Mouse (Mus musculus) layer of hippocampus, postnatal 14 days (tissue): ENCODE results near the gene Ado. TPM values are rescaled to one million over a fixed set of nuclear protein-coding genes. Genes with fewer than 3 reads are reported as not detected.

Source experiments
- DNase-seq, 2 experiments: peaks; one replicate each; pipeline ENCODE4 v3.0.0; 2021 to 2022; ENCODE audit warnings: low spot score in 2 of 2, mixed read lengths in 1 of 2
- total RNA-seq, 2 experiments: library from RNA; stranded (reverse); gene quantifications; 2 replicates each; pipeline ENCODE4 v1.2.3; 2021

Ado gene
- total RNA-seq, 2 experiments from 2014 or later: 38.0 to 40.9 TPM

DNA sequence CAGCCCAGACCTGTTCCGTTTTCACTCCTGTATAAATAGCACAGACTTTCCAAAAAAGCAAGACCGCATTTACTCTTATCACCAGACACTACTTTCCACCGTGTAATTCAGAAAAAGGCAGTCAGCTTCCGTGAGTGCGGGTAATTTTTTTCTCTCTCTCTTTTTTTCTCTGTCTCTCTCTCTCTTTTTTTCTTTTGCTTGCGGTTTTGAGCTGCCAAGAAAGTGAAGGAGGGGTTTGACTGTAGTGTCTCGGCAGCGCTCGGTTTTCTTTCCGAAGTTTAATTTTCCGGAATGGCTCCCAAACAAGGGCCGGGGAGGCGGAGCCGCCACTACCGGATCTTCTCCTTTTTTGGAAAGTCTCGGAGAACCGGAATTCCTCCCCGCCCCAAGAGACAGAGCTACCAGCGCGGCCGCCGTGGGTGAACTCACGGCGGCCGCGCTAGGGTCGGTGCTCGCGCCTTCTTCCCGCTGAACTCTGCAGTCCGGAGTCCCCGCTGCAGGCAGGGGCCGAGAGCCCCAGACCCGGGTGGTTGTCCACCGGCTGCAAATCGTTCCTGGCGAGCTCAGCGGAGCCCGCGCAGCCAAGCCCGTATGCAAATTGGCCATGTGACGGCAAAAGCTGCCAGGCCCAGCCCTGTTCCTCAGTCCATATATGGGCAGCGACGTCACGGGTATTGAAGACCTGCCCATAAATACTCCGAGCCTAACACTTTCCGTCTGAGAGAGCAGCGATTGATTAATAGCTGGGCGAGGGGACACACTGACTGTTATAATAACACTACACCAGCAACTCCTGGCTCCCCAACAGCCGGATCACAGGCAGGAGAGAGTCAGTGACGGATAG lies 11.4 kb downstream of the Ado start:
- DNase-seq: peak; percentile 90 to 91

DNA sequence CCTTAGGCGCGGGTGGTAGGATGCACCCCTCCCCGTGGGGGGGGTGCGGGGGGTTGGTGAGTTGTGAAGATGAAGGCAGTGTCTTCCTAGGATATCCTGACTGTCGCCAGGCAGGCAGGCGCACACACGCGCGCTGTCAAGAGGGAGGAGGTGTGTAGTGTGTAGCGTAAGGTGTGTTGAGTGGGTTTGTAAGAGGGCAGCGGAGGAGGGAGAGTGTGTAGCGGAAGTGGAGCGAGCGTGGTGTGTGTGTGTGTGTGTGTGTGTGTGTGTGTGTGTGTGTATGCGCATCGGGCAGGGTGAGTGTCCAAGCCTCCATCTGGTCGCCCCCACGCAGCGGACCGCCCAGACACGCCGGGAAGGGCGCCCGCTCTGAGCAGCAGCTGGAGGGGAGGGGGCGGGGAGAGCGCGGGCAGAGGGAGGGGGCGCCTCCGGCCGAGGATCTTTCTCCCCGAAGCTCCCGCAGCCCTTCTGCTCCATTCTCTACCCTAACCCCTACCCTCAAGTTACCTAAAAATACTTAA lies 12.1 kb downstream of the Ado start:
- no peak for DNase-seq

DNA sequence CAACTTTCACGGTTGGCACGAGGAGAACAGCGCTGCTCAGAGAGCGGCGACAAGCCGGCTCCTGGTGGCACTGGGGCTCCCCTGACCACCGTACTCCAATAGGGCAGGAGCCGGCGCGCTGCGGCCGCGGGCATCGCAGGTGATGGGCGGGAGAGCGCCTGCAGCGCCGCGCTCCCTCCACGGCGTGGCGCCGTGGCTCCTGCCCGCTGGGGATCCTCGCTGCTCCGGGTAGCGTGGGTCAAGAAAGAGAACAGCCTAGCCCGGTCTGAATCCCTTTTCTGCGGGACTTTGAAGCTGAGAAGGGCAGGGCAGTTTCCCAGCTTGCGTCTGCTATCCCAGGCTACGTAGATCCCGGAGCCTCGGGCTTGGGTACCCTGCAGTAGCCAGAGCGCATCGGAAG lies 12.8 kb downstream of the Ado start:
- peak in 1 of 2 experiments; percentile 62 for DNase-seq

DNA sequence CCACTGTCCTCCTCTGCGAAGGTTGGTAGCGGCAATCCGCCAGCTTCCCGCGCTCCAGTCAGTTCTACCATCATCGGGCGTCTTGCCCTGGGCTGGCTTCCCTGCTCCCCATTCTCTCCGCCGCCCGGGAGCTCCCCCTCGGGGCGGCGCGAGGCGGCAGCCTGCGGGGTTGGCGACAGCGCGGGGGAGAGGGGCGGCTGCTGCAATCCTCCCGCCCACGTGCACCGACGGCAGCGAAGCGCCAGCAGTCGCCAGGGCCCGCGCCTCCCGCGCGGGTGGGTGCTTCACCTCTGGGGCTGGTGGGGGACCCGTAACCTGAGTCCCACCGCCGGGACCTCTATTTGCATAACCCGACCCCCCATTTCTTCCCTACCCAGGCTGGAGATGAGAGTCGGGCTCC lies 13.5 kb downstream of the Ado start, which contains the start of gene Egr2:
Gene Egr2, plus strand, starts transcription at position 220 of the 400 bp plus-strand sequence.
- no peak for DNase-seq

DNA sequence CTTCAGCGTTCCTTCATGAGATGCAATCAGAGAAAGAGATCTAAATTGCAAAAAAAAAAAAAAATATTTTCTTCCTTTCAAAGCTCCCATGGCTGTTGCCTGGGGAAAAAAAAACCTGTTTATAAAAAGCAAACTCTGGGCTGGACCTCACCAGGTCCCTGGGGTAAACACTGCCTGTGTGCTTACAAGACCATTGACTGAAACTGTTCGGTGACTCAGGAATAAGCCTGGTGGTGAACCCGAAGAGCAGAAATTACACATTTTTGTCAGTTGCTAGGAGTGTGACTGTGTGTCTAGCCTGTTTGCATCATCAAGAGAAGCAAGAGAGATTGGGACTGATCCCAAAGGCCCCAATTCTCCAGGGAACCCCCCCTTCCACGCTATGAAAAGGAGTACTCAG lies 19.0 kb downstream of the Ado start:
- no peak for DNase-seq

DNA sequence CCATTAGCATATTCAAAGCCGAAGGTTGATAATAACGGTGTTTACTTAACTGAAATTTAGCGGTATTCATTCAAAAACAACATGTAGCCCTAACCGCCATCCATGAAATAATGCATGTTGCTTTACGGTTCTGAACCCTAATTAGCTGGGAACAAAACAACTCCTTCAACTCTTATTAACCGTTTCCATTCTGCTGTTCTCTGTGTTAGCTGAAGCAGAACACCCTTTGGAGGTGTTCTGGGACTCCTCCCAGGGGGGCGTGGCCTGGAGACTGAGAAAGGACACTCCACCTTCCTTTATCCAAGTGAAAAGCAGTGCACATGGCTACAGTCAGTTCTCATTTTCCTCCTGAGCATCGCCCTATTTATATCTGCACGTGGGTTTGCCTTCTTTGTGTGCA lies 22.3 kb downstream of the Ado start:
- no peak for DNase-seq

DNA sequence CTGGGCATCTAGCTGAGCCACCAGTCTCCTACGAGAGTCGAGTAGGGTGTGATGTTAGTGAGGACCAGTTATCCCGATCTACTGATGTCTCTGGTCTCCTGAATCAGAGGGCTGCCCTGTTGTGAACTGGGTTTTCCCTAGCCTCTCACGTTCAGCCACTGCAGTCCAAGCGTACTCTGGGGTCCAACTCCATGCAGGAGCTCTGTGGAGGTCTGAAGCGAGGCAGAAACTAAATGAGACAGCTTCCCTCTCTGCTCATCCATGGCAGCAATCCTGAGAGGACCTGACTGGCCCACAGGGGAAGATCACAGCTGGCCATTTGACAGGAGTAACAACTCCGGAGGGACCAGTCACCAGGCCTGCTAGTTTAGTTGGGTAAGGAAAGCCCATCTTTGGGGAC lies 24.1 kb downstream of the Ado start:
- no peak for DNase-seq

DNA sequence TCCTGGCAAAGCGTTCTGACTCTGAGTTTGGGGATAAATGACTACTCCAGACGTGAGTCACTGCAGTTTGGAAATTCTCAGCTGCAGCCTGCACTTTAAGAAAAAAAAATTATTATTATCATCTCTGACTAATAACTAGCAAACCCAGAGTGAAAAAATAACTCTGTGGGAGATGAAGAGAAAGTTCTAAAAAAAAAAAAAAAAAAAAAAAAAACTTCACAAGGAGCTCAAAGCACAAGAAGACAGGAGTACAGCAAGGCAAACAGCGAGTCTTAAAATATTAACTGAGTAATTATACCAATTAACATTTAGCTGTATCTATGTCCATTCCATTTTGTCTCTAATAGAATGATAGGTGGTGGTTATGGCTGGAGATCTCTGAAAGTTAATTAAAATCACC lies 24.6 kb downstream of the Ado start:
- DNase-seq: no peak

DNA sequence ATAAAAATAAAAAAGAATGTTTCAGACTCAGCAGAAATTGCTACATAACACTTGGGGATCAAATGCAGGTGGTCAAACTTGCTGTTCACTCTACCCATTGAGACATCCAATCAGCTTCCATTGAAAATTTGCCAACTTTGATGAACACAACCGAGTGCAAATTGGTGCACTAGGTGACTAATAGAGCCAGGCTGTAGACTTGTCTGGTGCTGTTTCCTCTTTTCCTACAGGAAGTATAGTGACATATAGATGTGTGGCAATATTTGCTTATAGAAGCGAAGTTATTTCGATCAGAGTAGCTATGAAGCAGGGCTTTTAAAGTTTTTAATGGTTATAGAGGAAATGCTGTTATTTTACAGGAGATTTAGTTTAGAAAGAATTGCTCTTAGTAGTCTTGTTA lies 30.0 kb downstream of the Ado start:
- no peak for DNase-seq

DNA sequence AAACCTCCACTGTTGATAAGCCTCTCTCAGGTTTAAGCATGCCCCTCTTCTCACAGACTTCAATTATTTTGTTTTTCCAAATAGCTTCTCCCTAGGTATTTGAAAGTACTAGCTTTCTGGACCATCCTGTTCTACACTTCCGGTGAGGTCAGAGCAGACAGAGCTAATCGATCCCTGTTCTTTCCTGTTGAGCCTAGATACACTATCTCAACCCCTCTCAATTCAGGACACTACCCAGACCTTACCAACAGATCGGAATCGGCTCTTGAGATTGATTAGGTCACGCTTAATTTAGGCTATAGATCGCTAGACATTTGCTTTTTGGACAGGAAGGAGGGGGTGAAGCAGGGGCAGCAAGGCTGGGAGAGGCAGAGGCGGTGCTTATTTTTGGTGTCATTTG lies 35.9 kb downstream of the Ado start:
- DNase-seq: no peak

DNA sequence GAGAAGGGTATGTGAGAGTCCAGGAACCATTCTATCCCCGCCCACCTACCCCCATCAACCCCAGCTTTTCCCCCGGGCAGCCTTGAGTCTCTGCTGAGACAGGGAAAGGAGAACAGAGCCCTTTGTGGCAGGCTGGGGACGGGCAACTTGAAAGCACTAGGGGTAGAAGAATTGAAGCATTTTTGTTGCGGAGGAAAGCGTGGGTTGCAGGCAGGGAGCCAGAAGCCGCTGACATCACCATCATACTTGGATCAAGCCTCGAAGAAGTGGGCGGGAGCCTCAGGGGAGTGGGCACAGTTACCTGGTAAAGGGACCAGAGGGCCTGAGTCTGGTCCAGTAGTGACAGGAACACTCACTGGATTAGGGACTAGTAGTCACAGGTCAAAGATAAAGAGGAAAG lies 36.5 kb downstream of the Ado start:
- peak in 1 of 2 experiments; percentile 17 for DNase-seq

DNA sequence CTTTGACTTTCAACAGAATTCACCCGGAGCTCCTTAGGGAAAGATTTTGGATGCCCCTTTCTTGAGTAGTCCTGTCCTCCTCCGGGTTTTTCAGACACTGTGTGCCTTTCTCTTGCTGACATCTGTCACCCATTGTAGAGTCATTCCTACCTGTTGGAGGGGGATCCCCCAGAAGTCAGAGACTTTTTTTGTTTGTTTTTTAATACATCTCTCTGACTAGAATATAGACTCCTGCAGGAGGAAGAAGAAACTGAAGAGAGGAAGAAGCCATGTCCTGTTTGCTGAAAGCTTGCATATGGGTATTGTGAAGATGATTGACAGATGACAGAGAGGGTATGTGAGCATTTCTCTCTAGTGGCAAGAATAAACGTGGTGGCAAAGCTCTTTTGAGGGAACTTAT lies 43.5 kb downstream of the Ado start:
- DNase-seq: no peak

DNA sequence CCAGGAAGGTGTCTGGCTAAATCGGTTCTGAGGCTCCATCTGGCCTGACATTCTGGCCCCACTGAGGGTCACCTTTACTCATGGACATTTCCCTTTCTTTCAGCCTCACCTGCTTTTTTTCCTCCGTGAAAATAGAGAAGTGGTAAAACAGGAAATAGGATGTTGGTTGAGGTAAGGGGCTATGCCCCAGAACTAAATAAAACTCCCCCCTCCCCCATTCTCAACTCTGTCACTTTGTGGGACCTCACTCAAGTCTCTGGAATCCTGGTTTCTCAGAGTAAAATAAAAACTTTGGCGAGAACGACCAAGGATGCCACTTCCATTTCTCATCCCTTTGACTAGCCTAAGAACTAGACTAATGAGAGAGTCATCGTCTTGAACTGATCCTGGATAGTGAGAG lies 44.7 kb downstream of the Ado start:
- no peak for DNase-seq

DNA sequence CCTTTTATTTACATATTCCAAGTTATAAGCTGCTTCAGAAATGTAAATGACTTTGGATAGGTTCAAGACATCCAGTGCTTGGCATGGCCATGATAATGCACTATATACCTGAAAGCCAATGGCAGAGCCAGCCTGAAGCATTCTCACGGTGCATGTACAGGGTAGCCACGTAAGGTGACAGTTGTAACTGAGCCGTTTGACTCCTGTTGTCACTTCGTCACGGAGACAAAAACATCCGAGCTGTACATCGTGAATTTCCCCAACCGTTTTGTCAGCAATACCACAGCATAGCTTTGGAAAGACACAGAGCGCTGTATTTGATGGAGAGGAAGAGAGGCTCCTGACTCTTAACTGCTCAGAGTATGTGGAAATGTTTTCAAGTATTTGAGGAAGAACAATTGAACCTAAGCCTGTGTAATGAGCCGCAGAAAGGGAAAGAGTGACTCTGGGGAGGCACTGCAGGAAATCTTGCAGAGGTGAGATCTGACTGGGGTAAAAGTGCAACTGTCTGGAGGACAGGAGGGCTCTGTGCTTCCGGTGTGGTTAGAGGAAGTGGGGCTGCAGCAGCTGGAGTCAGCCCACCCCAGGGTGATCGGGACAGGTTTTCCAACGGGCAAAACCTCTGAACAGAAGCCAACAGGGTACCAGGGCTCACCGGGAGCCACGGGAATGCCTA lies 45.3 kb downstream of the Ado start:
- DNase-seq: no peak

DNA sequence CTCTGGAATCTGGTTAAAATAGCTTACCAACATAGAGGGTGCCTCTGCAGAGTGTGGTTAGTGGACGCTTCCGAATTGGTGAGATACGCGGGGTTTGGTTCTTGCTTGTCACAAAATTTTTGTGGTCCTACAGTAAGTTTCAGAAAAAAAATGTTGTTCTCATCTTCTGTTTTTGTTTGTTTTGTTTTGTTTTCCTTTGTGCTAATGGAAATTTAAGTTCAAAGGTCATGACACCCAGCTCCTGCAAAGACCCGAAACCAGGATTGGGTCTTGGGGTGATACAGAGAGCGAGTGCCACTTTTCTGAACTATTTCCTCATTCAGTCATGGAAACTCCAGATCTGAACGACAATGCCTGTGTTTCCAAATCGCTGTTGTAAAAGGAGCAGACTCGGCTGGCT lies 50.8 kb downstream of the Ado start:
- DNase-seq: no peak

DNA sequence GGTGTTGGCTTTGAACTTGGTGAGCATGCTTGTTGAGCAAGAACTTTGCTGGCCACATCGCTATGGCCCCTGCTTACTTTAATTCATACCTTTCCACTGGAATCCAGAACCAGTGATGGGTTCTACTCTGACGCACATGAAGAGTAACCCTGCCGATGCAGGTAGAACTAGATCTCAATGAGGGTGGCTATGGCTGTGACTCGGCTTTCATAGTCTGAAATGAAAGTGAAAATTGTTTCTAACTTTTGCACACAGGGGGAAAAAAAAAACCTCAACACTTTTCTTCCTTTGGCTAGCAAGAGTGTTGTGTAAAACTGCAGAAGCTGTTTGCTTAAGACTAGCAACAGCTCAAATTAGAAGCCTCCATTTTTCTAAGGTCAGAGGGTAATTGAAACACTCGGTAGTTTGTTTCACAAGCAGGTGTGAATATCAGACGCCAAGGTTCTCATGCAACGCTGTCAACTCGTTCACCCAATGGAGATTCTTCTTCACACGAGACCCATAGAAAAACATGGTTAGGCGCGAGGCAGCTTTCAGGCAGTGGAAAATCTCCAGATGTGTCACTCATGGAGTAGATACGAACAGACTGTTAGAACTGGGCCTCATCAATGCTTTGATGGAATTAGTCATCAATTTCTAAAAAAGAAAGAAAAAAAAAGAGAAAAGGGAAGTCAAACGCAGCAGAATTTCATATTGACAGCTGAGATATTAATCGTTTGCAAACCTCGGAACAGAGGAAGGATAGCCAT lies 51.4 kb downstream of the Ado start:
- no peak for DNase-seq

Other genes starting within 250 kb of the Ado start
- 1 to 10 TPM; 2.0 to 2.7 TPM for gene Egr2, start 13.5 kb downstream of the Ado start, total RNA-seq